Mouse (Mus musculus) testis, adult 2 months (tissue): ENCODE data around the gene Nrcam. TPM values are rescaled to one million over a fixed set of nuclear protein-coding genes. Genes with fewer than 3 reads are reported as not detected.

Experiments used
- H3K27ac ChIP-seq: fragments of 200-500 bp; 2 replicates; pipeline ENCODE4 v1.5.1; 2012; ENCODE audit warnings: low read depth, low read length; ENCODE audit not compliant: control insufficient read depth, insufficient read depth
- H3K27me3 ChIP-seq: fragments of 200-500 bp; 2 replicates; pipeline ENCODE4 v1.6.1; 2012; ENCODE audit warnings: mild to moderate bottlenecking, low read length, moderate library complexity; ENCODE audit not compliant: control insufficient read depth, insufficient read depth
- H3K36me3 ChIP-seq: fragments of 200-500 bp; 2 replicates; pipeline ENCODE4 v1.6.1; 2012; ENCODE audit warnings: mild to moderate bottlenecking, low read length; ENCODE audit not compliant: control insufficient read depth, insufficient read depth
- H3K4me1 ChIP-seq: fragments of 200-500 bp; 2 replicates; pipeline ENCODE4 v1.6.1; 2012; ENCODE audit warnings: low read length; ENCODE audit not compliant: control insufficient read depth, insufficient read depth
- H3K4me3 ChIP-seq: fragments of 200-500 bp; 2 replicates; pipeline ENCODE4 v1.5.1; 2012; ENCODE audit warnings: low read depth, mild to moderate bottlenecking, low read length, moderate library complexity, mixed read lengths; ENCODE audit not compliant: control insufficient read depth
- CTCF ChIP-seq: fragments of 200-500 bp; IDR thresholded peaks from 2 replicates; pipeline ENCODE4 v1.5.1; 2012; ENCODE audit warnings: low read depth, mild to moderate bottlenecking, inconsistent platforms, low read length, moderate library complexity; ENCODE audit not compliant: control insufficient read depth, insufficient read depth, insufficient replicate concordance
- POLR2A ChIP-seq: fragments of 200-500 bp; IDR thresholded peaks from 2 replicates; pipeline ENCODE4 v1.6.1; 2012; ENCODE audit warnings: low read depth, mild to moderate bottlenecking, inconsistent platforms, low read length, moderate library complexity; ENCODE audit not compliant: control insufficient read depth
- polyA plus RNA-seq: library from polyadenylated mRNA; depleted of rRNA; stranded (reverse); fragments of >200 nt; gene quantifications from 2 replicates; pipeline ENCODE4 v1.2.3, GENCODE M21; 2012

The Nrcam gene
- polyA plus RNA-seq, 1 experiment = 0.94 TPM

GRCm38 (mm10) chr12:44304012-44304411 is 24.7 kb upstream of the Nrcam start:
- Histone ChIP-seq H3K27ac (no peak overlapping the region), H3K4me3 (no peak overlapping the region), H3K36me3 (peaks cover 1% of the 10 kb centered on the region), H3K4me1 (no peaks in the 10 kb centered on the region), H3K27me3 (no peaks in the 10 kb centered on the region)
- no peak for TF ChIP-seq CTCF
- no peak for TF ChIP-seq POLR2A

GRCm38 (mm10) chr12:44304869-44305268 is 23.8 kb upstream of the Nrcam start:
- H3K27me3 ChIP-seq = no peaks in the 10 kb centered on the region
- no peaks in the 10 kb centered on the region for H3K4me1 ChIP-seq
- peaks cover 1% of the 10 kb centered on the region for H3K36me3 ChIP-seq
- TF ChIP-seq CTCF (no peak), POLR2A (no peak)
- H3K27ac ChIP-seq = no peak overlapping the region
- no peak overlapping the region for H3K4me3 ChIP-seq

- peaks cover 1% of the 10 kb centered on the region for H3K36me3 ChIP-seq
- H3K27me3 ChIP-seq = no peaks in the 10 kb centered on the region
- H3K4me1 ChIP-seq = no peaks in the 10 kb centered on the region
- no peak for TF ChIP-seq POLR2A
- no peak for TF ChIP-seq CTCF
- H3K27ac ChIP-seq = no peak overlapping the region
- no peak overlapping the region for H3K4me3 ChIP-seq
Observed at GRCm38 (mm10) chr12:44308221-44308620, 20.5 kb upstream of the Nrcam start.

DNA sequence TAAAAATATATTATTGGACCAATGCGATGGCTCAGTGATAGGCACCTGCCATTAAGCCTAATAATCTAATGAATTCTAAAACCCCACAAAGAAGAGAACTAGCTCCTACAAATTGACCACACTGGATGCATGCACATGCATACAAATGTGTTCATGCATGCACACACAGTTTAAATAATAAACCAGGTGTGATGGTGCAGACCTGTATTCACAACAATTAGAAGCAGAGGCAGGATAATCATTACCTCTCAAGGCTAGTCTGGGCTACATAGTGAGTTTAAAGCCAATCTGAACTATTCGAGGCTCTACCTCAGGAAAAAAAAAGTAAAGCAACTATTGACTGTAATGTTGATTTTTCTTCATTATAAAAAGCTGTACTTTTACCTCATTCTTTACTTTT is 13.5 kb upstream of the Nrcam start:
- no peaks in the 10 kb centered on the region for H3K27me3 ChIP-seq
- H3K4me1 ChIP-seq = no peaks in the 10 kb centered on the region
- TF ChIP-seq POLR2A = no peak
- TF ChIP-seq CTCF = no peak
- H3K4me3 ChIP-seq = no peak overlapping the region
- H3K36me3 ChIP-seq = no peaks in the 10 kb centered on the region
- H3K27ac ChIP-seq = no peak overlapping the region

DNA sequence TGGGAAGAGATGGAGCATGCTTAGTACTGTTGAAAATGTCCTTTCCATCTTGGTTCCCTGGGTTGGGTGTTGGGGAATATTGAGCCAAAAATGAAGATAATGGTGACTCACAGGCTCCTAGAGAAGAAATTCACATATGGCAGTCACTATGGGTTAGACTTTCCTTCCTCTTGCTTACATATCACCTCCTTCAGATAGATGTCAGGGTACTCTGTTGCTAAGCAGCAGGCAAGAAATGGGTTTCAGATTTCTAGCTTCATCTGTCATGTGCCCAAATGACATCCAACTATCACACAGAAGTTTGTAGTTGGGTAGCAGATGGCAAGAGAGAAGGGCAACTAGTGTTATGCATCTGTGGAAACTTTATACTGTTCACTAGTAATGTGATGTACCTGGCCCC is 3.6 kb upstream of the Nrcam start:
- TF ChIP-seq POLR2A (no peak), CTCF (no peak)
- H3K4me1 ChIP-seq = peaks cover 7% of the 10 kb centered on the region
- no peaks in the 10 kb centered on the region for H3K27me3 ChIP-seq

GRCm38 (mm10) chr12:44327452-44327851 is 1.2 kb upstream of the Nrcam start:
- Histone ChIP-seq H3K27ac (no peak overlapping the region), H3K4me3 (no peak overlapping the region), H3K36me3 (no peaks in the 10 kb centered on the region), H3K4me1 (peaks cover 8% of the 10 kb centered on the region), H3K27me3 (no peaks in the 10 kb centered on the region)
- TF ChIP-seq CTCF (no peak), POLR2A (no peak)

More for the DNA sequence above, 3.6 kb upstream of the Nrcam start:
- Histone ChIP-seq H3K27ac (no peak overlapping the region), H3K36me3 (no peaks in the 10 kb centered on the region), H3K4me3 (no peak overlapping the region)

DNA sequence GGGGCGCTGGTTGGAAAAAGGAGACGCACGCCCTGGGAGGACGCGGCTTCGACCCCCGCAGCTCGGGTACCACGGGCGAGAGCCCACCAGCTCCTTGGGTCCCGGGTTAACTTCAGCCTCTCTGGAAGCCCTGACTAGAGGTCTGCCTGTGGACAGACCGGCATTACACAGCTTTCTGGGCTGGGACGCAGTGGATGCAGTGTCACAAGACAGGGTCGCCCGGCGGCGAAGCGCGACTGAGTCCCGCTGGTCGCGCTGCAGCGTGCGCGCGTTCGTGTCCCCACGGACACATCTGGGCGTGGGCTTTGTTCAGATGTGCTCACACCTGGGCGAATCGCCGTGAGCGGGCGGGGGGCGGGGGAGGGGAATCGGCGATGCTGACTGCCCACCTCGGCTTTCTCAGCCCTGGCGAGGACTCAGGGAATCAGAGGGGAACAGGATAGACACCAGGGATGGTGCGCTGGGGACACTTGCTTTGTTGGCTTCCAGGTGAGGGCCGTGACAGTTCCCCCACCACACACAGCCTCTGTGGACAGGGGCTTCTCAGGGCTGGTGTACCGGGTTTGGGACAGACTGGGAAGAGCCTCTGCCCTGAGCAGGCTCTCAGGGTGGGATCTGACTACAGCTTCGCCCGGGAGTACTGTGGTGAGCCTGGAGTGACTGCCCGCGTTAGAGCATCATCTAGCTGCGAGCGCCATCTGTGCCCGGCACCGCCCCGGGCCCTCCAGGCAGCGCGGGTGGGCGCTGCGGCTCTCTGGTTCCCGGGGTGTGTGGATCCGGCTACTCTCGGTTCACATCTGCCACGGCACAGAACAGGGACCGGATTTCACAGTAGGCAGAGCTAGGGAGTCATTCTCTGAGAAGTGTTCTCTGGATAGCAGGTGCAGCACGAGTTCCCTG is 881 bp downstream of the Nrcam start:
- H3K27me3 ChIP-seq = no peaks in the 10 kb centered on the region
- H3K27ac ChIP-seq = no peak overlapping the region
- peaks cover 8% of the 10 kb centered on the region for H3K4me1 ChIP-seq
- TF ChIP-seq POLR2A = no peak
- TF ChIP-seq CTCF = no peak
- H3K36me3 ChIP-seq = no peaks in the 10 kb centered on the region
- H3K4me3 ChIP-seq = peak overlapping the region; percentile 51
